Comparison of ENCODE assay signal across 25 mouse cellular contexts in the genomic region with DNA sequence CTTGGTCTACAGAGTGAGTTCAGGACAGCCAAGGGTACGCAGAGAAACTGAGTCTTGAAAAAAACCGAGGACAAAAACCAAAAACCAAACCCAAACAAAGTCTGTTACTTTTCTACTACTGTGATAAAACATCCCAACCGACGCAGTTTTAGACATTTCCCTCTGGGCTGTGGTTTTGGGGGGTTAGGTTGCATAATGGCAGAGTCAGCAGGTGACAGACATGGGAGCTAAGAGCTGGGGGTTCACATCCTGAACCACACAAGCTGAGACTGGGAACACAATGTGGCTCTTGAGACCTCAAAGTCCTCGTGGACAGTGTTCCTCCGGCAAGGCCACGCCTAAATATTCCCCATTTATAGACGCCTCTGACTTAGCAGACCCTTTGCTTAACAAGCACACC. TPM values are rescaled to one million over a fixed set of nuclear protein-coding genes. Genes with fewer than 3 reads are reported as not detected.
DNase-seq lines count a peak whose midpoint lies in the region; ATAC-seq and TF ChIP-seq lines count a peak whose summit lies in the region.
"Had no signal": no experiment of that assay in that cellular context is flagged by ENCODE, and none has a peak within 500 bp of the region (broad histone marks: within the 10 kb centered on the region; RNA-seq: fewer than 3 reads in every experiment).

No protein-coding gene starts in this region.

- no peak for TF ChIP-seq EP300 in liver, embryonic 14.5 days (IDR thresholded peaks at IDR 0.05; ENCODE audit: low read depth)

- 0 out of 2 replicates have a peak, but pooled peaks have one; percentile 1 for ATAC-seq in frontal cortex, adult (ENCODE audit: low TSS enrichment)
- ATAC-seq in liver, embryonic 14.5 days (ENCODE audit: insufficient read depth), result no peak
- no peak for ATAC-seq in erythroid progenitor cell, adult 5-6 weeks (replicated peaks; ENCODE audit: low FRiP score, poor library complexity, severe bottlenecking)
- ATAC-seq: forebrain, embryonic 16.5 days; intestine, postnatal 0 days; lung, postnatal 0 days had no signal

- intact Hi-C loops in gastrocnemius, postnatal 36 days (cut with DNase I), result no loop called here

- no peak overlapping the region for H3K9ac ChIP-seq in liver, embryonic 14.5 days (replicated peaks)
- H3K9ac ChIP-seq: hindbrain, embryonic 14.5 days had no signal

- H3K9me3 ChIP-seq in liver, embryonic 14.5 days (ENCODE audit: control insufficient read depth, low read length), result no peaks in the 10 kb centered on the region

- DNase-seq in frontal cortex, adult 2 months (ENCODE audit: extremely low spot score in 1 of 2, low spot score in 1 of 2), result no peak
- DNase-seq in thymus, postnatal 0 days (ENCODE audit: low spot score), result peak; percentile 15
- no peak for DNase-seq in thymus, adult 2 months
- no peak for DNase-seq in liver, embryonic 14.5 days (ENCODE audit: low read depth in 3 of 3, low spot score in 3 of 3)
- no peak for DNase-seq in gastrocnemius, postnatal 36 days
- no peak for DNase-seq in yolk sac, embryonic 10.5 days (ENCODE audit: low spot score)
- DNase-seq: adrenal gland, postnatal 14 days; cerebellum, adult 18-20 months; cerebellum, postnatal 14 days; gastrocnemius, postnatal 10 days; heart, postnatal 36 days; kidney, postnatal 14 days; layer of hippocampus, adult 9-11 months; midbrain, embryonic 14.5 days; right cerebral cortex, postnatal 25 days; spleen, adult 18-20 months; thymus, adult 18-20 months; thymus, postnatal 4 days had no signal

- TF ChIP-seq POLR2A in thymus, adult 2 months (IDR thresholded peaks at IDR 0.05; ENCODE audit: control insufficient read depth, extremely low read depth, insufficient read depth, low read length, poor library complexity), result no peak

- H3K27me3 ChIP-seq in thymus, adult 2 months (ENCODE audit: control insufficient read depth, insufficient read depth, low read length), result no peaks in the 10 kb centered on the region
- H3K27me3 ChIP-seq in liver, embryonic 14.5 days (ENCODE audit: control insufficient read depth, insufficient read depth, low read length), result no peaks in the 10 kb centered on the region

- H3K4me1 ChIP-seq in thymus, adult 2 months (replicated peaks; ENCODE audit: control insufficient read depth, insufficient read depth, low read length), result no peaks in the 10 kb centered on the region
- H3K4me1 ChIP-seq in liver, embryonic 14.5 days (replicated peaks; ENCODE audit: control insufficient read depth in 2 of 2, insufficient read depth in 2 of 2, low read length in 1 of 2), result peaks cover 7 to 18% of the 10 kb centered on the region in 2 experiments; a peak in 3 of 4 replicates

- WGBS in thymus, adult 2 months, result 10% methylated on average over 8 of the region's 8 CpGs
- 29% methylated on average over 8 of the region's 8 CpGs for WGBS in liver, embryonic 14.5 days (ENCODE audit: insufficient replicate concordance)

- no peak overlapping the region for H3K4me3 ChIP-seq in thymus, adult 2 months (ENCODE audit: control insufficient read depth, insufficient read depth, low read length)
- H3K4me3 ChIP-seq in liver, embryonic 14.5 days (ENCODE audit: insufficient read depth in 1 of 2, low read depth in 2 of 2, low read length in 2 of 2), result no peak overlapping the region

- H3K27ac ChIP-seq in thymus, adult 2 months (ENCODE audit: control insufficient read depth, insufficient read depth, low read length), result no peak overlapping the region
- peak overlapping the region; percentile 50 for H3K27ac ChIP-seq in liver, embryonic 14.5 days
- H3K27ac ChIP-seq: hindbrain, embryonic 14.5 days had no signal

- H3K36me3 ChIP-seq in thymus, adult 2 months (ENCODE audit: control insufficient read depth, insufficient read depth, low read length), result peaks cover 33% of the 10 kb centered on the region
- peaks cover 40% of the 10 kb centered on the region for H3K36me3 ChIP-seq in liver, embryonic 14.5 days (replicated peaks; ENCODE audit: control insufficient read depth, insufficient read depth, low read depth)

- no peak for TF ChIP-seq CTCF in thymus, adult 2 months (IDR thresholded peaks at IDR 0.05; ENCODE audit: borderline replicate concordance, control insufficient read depth, extremely low read depth, insufficient read depth, low read length, poor library complexity)
- TF ChIP-seq CTCF in liver, embryonic 14.5 days (IDR thresholded peaks at IDR 0.05; ENCODE audit: low read depth), result no peak

- no peak overlapping the region for H3K4me2 ChIP-seq in liver, embryonic 14.5 days (ENCODE audit: low read depth)
- H3K4me2 ChIP-seq: heart, embryonic 11.5 days; hindbrain, embryonic 14.5 days had no signal

RNA-seq across cellular contexts. Expression of gene Psmd7, which starts 10.1 kb away (rescaled TPM):
- polyA plus RNA-seq in frontal cortex, adult 2 months (2012; rRNA removed), result 106 and 115 TPM in 2 replicates
- polyA plus RNA-seq in thymus, postnatal 0 days (2015; fragmentation: Nextera tagmentation; extraction: Ambion mirVana), result 224 and 229 TPM in 2 replicates
- polyA plus RNA-seq in thymus, adult 2 months (2012; rRNA removed), result 48.9 and 52.2 TPM in 2 replicates
- 48.3 and 77.4 TPM in 2 replicates for polyA plus RNA-seq in liver, embryonic 14.5 days (2012; rRNA removed)
- polyA plus RNA-seq in liver, embryonic 14.5 days (2014; fragmentation: Nextera tagmentation; extraction: Ambion mirVana), result 133 and 142 TPM in 2 replicates
- 100 to 1,000 TPM; 124 to 125 TPM for total RNA-seq in gastrocnemius, postnatal 36 days (2021)
- 82.2 and 88.3 TPM in 2 replicates for total RNA-seq in erythroid progenitor cell, adult 5-6 weeks (2015; ENCODE audit: low replicate concordance)
- total RNA-seq in erythroid progenitor cell, adult 5-6 weeks (2017; ENCODE audit: low replicate concordance), result 36.8 and 56.7 TPM in 2 replicates
